Mouse (Mus musculus) common myeloid progenitor, adult 5-6 weeks (primary cell): ENCODE results near the gene Slc20a1. TPM values are rescaled to one million over a fixed set of nuclear protein-coding genes. Genes with fewer than 3 reads are reported as not detected.

Experiments
- ATAC-seq: replicated peaks from 2 replicates; pipeline ENCODE4 v1.8.0; 2016; ENCODE audit warnings: low read depth, mild to moderate bottlenecking, moderate TSS enrichment, inconsistent platforms; ENCODE audit not compliant: poor library complexity, severe bottlenecking
- total RNA-seq: library from RNA; stranded (forward); fragments of 200-1000, 187-1606 nt; gene quantifications from 2 replicates; pipeline ENCODE4 v1.2.3, GENCODE M21; 2017

The Slc20a1 gene
- total RNA-seq, 1 experiment from 2014 or later = 140 TPM

DNA sequence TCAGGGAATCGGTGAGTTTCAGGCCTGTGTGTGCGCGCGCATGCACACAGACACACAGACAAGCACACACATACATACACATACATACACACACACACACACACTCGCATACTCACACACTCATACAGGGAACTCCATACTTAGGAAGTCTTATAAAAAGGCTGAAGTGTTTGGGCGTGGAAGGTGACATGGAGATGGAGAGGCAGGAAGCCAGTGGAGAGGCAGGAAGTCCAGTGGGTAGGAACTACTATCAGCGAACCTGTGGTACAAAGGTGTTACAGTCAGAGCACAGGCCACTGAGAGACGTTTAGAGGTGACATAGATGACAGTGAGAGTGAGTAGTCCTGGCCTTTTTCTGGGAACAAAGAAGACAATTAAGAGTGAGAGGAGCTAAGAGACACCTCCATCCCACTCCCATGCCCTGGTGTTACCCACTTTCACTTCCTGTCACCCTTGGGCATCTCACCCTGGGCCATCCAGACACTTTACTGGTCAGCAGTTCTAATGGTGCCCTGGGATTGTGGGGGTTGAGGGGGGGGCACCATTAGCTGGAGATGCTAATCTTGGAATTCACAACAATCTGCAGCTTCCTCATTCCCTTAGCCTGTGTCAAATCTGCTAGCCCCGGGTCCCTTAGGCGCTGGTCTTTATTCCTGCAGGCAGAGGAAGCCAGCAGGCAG lies 12.8 kb upstream of the Slc20a1 start:
- peak; percentile 2; the same call in 1 of the 2 replicates for ATAC-seq

DNA sequence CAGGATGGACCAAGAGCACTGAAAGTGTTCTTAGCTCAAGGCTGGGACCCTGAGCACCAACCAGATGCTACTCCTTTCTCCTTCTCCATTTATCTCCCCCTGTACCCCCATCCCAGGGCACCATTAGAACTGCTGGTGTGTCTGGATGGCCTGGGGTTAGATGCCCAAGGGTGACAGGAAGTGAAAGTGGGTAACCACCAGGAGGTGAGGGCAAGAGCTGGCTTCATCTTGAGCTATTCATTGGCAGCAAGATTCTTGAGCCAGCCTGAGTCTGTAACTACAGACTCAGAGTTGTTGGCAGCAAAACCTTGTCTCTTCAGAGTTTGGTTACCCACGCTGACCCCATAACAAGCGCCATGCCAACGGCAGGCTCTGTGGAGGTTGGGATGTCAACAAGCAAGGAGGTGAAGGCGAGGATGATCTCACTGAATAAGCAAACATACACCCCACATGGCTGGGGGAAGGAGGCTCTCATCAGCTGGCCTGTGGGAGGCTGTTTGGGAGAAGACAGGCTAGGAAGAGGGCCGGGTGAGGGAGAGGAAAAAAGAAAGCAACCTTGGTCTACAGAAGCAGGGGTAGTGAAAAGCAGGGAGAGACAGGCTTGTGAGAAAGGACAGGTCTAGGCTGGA lies 12.2 kb upstream of the Slc20a1 start:
- peak; percentile 62 for ATAC-seq

DNA sequence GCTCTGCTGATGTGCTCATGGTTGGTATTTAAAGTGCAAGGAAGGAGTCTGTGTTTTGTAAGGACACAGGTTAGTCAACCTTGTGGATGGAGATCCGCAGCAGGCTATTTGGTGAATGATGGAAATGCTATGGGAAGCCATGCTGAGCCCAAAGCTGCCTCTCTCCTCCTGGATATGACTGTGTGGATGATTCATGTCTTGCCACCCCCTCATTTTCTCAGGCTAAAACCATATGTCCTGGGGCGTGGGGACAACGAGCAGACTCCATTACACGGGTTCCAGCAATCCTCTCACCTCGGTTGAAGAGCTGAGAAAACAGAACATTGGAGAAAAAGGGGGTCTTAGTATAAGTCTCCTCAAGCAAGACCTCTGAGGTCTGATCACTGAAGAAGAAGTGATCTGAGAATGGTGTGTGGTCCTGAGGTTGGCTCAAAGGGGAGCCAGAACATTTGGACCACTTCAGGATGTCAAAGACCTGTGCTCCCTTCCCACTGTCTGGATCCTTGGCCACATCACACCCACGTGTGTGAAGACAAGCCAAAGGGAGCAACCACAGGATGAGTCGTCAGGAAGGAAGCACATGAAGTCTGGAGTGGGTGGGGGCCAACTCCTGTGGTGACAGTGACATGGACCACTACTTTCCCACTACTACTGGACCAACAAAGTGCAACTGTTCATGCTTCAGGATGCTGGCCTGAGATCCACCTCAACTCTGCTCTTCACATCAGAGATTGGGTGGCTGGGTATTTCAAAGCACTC lies 6.0 kb upstream of the Slc20a1 start:
- peak; percentile 40; the same call in 1 of the 2 replicates for ATAC-seq

DNA sequence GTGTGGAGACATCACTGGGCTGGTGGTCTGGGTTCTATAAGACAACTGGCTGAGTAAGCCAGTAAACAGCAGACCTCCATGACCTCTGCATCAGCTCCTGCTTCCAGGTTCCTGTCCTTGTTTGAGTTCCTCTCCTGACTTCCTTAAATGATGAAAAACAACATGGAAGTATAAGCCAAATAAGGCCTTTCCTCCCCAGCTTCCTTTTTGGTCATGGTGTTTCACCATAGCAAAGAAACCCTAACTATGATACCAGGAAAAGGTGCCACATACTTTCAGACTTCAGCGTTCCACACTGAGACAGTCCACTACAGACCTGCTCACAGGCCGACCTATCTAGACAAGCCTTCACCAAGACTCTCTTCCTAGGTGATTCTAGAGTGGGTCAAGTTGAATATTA lies 2.2 kb upstream of the Slc20a1 start:
- ATAC-seq = no peak

DNA sequence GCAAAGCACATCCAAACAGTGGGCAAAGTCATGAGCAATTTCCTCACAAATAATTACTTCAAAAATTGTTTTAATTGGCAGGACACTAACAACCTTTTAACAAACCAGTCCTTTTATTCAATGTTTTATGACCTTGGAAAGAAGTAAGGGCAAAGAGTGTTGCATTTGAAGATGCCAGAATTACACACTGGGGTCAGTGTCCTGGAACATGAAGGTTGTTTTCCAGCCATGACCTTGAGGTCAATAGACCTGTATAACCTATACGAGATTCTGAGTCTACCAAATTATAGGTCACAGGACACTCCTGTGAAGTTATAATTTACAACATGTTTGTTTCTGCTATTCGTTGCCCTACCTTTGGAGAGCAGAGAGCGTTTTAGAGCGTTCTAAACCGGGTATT lies 1.4 kb upstream of the Slc20a1 start:
- no peak for ATAC-seq

DNA sequence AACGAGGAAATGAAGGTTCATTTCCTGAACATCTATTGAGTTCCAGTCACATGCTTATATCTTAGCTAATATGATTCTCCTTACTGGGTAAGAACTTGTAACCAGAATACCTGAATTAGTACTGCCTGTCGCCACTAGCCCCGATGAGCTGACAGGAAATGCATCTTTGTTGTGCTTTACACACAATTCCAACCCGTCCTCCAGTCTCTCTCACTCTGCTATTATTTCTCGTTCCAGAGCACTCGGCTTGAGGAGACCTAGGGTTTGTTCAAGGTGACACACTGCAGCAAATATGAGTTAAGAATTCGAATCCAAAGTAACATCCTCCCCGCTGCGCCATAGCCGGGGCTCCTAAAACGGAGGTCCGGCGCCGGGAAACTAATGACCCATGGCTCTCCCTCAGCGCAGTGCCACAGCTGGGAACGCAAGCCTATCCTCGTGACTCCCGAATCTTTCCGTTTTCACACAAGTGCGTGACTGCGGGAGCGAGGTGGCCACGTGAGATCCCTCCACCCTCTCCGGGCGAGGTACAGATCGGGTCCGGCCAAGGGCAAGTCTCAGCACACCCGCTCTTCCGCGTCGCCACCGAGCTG lies 625 bp upstream of the Slc20a1 start:
- no peak; the same call in 1 of the 2 replicates for ATAC-seq

DNA sequence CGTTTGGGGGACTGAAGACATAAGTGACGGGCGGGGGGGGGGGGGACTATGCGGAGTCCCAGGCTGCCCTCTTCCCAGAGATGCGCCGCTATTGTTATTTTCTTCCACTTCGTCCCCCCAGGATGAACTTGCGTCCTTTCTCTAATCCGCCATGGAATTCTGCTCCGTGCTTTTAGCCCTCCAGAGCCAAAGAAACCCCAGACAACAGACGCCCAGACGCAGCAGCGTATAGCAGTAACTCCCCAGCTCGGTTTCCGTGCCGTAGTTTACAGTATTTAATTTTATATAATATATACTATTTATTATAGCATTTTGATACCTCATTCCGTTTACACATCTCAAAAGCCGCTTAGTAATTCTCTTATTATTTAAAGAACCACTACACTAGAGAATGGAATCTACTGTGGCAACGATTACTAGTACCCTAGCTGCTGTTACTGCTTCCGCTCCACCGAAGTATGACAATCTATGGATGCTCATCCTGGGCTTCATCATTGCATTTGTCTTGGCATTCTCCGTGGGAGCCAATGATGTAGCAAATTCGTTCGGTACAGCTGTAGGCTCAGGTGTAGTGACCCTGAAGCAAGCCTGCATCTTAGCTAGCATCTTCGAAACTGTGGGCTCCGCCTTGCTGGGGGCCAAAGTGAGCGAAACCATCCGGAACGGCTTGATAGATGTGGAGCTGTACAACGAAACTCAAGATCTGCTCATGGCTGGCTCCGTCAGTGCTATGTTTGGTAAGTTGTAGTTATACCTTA lies 943 bp downstream of the Slc20a1 start:
- ATAC-seq = no peak

DNA sequence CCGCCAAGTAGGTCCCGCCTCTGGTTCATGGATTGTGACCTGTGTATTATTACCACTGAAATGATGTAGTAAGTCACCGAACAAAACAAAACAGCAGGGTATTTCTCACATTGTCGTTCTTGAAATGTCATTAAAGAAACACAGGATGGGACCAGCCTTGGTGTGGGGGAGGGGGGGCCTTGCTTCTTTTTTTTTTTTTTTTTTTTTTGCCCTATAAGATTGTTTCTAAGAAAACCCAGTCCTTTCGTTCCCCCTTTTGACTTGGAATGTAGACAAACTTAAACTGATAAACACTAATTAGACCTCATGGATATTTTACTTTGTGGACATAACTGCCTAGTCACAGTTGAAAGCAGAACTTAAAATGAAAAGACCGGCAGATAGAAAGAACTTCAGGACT lies 6.4 kb downstream of the Slc20a1 start:
- ATAC-seq = no peak

DNA sequence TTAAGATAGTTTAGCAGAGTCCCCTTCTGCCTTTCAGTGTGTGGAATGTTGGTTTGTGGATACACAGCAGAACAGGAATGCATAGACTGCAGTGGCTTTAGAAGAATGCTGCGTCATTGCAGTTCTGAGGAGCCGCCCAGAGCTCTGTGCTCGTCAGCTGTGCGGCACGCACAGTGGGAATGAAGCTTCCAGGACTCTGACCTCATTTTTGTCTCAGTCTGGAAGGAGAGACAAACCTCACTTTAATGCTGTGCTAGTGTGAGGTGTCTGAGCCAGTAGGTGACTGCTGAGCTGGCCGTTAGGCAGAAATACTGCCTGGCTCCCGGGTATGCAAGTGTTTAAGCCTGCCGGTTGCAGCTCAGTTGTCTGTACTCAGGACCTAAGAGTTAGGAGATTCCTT lies 8.3 kb downstream of the Slc20a1 start:
- no peak for ATAC-seq

DNA sequence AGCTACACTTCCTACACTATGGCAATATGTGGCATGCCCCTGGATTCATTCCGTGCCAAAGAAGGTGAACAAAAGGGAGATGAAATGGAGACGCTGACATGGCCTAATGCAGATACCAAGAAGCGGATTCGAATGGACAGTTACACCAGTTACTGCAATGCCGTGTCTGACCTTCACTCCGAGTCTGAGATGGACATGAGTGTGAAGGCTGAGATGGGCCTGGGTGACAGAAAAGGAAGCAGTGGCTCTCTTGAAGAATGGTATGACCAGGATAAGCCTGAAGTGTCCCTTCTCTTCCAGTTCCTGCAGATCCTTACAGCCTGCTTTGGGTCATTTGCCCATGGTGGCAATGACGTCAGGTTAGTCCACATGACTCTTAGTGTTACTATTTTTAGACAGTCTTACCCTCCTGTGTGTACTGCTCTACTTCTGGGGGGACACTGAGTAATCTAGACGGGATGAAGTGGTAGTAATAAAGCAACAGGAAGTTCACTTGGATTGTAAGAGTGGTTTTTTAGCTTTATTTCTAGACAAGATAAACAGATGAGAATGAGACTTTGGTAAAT lies 9.7 kb downstream of the Slc20a1 start:
- no peak for ATAC-seq

DNA sequence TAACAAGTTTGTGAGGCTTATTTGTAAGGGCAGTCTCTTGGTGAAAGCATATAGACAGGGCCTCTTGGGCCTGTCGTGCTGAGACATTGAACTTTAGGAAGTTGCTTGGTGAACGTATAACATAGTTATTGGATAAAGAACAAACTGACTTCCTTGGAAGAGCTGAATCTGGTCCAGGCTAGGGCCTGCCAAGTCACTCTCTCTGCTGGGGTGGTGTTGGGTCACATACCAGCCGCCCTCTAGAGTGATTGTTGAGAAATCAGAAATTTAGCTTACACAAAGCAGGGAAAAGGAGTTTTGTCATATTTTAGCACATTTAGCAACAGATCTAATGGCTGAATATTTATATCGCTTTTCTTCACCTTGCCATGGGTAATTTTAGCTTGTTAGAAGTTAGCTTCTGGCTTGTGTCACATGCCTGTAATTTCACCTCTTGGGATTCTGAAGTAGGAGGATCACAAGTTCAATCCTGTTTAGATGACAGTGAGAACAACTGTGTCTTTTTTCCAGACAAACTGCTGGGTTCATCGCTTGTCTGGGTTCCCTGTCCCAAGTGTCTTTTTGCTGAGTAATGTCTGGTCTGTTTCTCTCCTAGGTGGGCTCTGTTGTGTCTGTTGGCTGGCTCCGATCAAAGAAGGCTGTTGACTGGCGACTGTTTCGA lies 11.7 kb downstream of the Slc20a1 start:
- ATAC-seq = no peak

DNA sequence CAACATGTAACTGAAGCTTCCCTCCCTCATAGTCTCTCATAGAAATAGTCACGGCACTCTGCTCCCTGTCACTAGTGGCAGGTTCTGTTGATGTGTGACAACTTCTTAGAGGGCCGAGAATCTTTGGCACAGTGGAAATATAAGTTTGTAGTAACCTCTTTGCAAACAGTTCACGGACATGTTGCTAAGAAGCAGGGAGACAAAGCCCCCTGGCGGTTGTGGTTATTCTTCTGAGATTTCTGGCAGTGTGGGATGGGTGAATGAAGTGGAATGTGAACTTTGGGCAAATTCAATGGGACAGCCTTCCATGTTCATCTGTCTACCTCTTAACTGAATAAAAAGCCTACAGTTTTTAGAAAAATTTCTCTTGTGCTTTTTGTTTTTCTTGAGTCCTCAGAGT lies 12.7 kb downstream of the Slc20a1 start:
- ATAC-seq = no peak

DNA sequence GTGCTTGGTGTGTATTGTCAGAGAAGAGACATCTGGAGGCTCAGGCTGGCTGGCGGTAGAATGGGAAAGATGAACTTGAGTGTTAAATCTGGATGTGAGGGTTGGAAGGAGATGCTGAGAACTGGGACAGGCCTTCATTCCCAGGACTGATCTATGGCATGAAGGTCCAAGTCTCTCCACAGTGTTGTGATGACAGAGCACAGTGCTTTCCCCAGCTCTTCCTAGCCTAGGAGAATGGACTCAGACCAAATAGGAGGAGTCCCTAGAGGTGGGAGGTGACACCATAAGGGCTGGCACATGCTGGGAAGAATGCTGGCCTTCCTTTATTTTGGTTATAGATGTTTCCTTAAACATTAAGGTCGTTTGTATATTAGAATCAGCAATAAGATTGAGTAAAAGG lies 13.4 kb downstream of the Slc20a1 start:
- ATAC-seq = no peak

DNA sequence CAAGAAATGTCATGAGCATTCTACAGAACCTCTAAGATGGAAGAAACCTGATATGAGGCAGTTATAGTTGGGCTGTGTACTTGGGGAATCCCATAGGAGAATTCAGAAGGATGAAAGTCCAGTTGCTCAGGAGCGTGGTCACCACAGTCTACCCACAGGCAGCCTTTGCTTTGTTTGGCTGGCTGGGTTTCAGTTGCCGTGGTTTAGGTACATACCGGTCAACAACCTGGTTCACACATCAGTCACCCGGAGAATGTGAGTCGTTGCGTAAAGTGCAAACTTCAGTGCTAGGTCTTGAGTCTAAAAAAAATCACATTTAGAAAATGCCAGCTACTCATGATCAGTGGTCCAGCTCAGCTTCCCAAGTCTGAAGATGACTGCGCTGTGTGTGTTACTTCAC lies 14.0 kb downstream of the Slc20a1 start:
- no peak for ATAC-seq

DNA sequence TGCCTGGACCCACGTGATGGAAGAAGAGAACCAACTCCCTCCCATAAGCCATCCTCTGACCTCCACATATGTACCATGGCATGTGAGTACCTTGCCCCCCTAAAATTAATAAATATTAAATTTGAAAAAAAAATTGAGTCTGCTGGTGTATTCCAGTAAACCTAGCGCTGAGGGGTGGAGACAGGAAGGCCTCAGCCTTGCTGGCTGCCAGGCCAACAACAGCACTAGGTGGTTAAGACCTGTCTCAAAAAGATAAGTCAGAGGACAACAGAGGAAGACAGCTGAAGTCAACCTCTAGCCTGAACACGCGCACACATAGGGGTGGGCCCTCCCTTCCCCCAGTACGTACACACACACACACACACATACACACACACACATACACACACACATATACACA lies 16.2 kb downstream of the Slc20a1 start:
- peak; percentile 91 for ATAC-seq

DNA sequence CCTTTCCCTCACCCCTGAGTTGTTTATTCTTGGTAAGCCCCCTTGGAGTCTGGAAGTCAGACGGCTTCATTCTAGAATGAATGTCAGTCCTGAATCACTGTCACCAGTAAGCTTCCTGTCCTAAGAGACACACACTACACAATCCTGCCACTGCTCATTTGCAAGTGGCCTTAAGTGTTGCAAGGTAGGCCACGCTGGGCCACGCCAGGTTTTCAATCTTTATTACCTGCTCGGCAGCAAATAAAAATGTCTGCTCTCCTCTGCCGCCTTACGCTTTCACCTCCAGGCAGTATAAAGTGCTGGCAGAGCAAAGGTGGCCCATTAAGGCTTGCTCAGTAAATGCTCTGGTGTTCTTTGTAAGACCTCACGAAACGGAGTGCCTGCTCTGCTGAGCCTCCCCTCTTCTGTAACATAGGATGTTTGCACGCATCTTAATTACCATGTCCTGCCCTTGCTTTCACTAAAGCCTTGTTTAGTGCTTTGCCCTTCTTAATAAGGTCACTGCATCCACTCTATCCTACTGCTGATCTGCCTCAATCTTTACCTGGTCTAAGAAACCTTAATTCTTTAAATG lies 19.1 kb downstream of the Slc20a1 start:
- ATAC-seq = no peak

DNA sequence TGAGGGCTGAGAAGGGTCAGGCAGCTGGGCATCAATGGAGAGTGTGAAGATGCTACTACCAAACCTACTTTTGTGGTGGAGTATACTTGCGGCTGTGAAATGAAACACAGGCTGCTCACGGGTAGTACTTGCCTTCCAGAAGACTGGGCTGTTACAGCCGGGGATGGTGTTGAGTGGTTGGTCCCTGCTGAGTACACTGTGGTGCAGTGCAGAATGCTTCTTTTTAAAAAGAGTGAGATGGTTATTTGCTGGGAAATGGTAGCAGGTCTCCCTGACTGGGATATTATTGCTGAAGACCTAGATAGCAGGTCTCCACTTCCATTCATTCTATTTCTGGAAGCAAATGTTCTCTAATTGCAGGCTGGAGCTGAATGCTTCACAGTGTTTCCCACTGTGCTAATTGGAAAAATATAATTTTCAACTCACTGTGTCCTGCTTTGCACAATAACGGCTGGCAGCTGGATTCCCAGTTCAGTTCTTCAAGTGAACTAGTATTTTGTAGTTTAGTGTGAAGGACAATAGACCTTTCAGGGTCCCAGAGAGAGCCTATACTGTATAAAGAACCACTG lies 20.1 kb downstream of the Slc20a1 start:
- ATAC-seq = no peak

DNA sequence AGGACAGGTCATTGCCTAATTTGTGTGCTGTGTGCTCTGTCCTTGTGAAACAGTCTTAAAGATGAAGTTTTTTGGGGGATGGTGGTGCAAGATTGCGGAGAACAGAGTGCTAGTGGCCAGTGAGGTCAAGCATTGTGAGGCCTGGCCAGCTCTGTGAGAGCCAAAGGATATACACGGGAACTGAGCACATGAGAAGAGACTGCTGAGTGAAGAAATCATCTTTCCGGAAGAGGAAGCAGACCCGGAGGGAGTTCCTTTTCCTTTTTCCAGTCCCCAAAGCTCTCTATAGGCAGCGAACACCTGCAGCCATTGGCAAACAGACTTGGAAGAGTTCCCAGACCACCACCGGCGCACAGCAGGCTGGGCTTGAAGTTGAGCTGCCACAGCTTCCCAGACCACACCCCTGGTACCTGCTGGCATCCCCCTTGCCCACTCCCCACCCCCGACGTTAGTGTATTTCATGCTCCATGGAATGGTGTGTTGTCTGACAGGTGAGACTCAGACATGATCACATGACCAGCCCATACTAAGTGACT lies 22.6 kb downstream of the Slc20a1 start:
- ATAC-seq = peak; percentile 50
